Mouse (Mus musculus) heart, postnatal 0 days (tissue): ENCODE data around the gene Car15.

Source experiments
- CTCF ChIP-seq: IDR thresholded peaks from 2 replicates; pipeline ENCODE4 v1.5.1; 2016; ENCODE audit warnings: antibody characterized with exemption, control low read depth, low read depth
- EP300 ChIP-seq: IDR thresholded peaks from 2 replicates; pipeline ENCODE4 v1.6.1; 2016; ENCODE audit warnings: antibody characterized with exemption, low read depth

GRCm38 (mm10) chr16:17828867-17829266 is 9.3 kb downstream of the Car15 start:
- no peak for TF ChIP-seq CTCF
- TF ChIP-seq EP300: no peak
